Mouse (Mus musculus) heart, postnatal 25 days (tissue): ENCODE results near the gene Ccdc182. TPM values are rescaled to one million over a fixed set of nuclear protein-coding genes. Genes with fewer than 3 reads are reported as not detected.
A peak's percentile ranks its signal among the peaks of the same experiment; 100 is the strongest.

Source experiments
- DNase-seq: peaks from one replicate; pipeline ENCODE4 v3.0.0; 2022; ENCODE audit warnings: low spot score
- intact Hi-C: fragments of 180-260 bp; cut with DNase I; formaldehyde crosslinking; loops from one replicate; pipeline ENCODE4 v1.15.1; 2025
- total RNA-seq, 2 experiments: library from RNA; stranded (reverse); gene quantifications; 2 replicates each; pipeline ENCODE4 v1.2.3; 2021

Gene Ccdc182
- total RNA-seq: not detected

GRCm38 (mm10) chr11:88293631-88294393, at the start of gene Ccdc182:
Gene Ccdc182, plus strand, starts transcription at chr11:88294058.
- intact Hi-C loops: loop anchor here (5.0 kb wide), 2 partner anchors 118 to 528 kb away; no protein-coding TSS in a partner anchor
- DNase-seq: no peak

- intact Hi-C loops: no loop called here
Observed at GRCm38 (mm10) chr11:88245581-88246170, 48.2 kb upstream of the Ccdc182 start.

DNA sequence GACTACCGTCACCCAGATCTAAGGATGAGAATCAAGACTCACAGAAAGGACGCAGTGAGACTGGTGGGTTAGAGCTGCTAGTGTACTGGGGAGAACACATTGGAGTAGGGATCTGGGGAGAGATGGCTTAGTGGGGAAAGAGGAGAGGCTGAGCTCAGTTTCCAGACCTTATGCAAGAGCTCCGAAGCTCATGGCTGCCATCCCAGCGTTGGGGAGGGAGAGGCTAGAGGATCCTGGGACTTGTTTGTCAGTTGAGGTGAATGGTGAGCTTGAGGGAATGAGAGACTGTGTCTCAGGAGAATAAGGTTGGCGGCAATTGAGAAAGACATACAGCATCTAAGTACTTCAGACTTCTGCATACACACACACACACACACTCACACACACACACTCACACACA, 45.2 kb upstream of the Ccdc182 start:
- intact Hi-C loops: no loop called here
- DNase-seq: no peak

More at GRCm38 (mm10) chr11:88245581-88246170, 48.2 kb upstream of the Ccdc182 start:
- no peak for DNase-seq

GRCm38 (mm10) chr11:88250568-88250967, 43.3 kb upstream of the Ccdc182 start:
- intact Hi-C loops: loop anchor here (5.0 kb wide), 3 partner anchors 33 to 482 kb away; no protein-coding TSS in a partner anchor
- no peak for DNase-seq

GRCm38 (mm10) chr11:88251295-88251694, 42.6 kb upstream of the Ccdc182 start:
- intact Hi-C loops: loop anchor here (5.0 kb wide), 3 partner anchors 34 to 481 kb away; no protein-coding TSS in a partner anchor

DNA sequence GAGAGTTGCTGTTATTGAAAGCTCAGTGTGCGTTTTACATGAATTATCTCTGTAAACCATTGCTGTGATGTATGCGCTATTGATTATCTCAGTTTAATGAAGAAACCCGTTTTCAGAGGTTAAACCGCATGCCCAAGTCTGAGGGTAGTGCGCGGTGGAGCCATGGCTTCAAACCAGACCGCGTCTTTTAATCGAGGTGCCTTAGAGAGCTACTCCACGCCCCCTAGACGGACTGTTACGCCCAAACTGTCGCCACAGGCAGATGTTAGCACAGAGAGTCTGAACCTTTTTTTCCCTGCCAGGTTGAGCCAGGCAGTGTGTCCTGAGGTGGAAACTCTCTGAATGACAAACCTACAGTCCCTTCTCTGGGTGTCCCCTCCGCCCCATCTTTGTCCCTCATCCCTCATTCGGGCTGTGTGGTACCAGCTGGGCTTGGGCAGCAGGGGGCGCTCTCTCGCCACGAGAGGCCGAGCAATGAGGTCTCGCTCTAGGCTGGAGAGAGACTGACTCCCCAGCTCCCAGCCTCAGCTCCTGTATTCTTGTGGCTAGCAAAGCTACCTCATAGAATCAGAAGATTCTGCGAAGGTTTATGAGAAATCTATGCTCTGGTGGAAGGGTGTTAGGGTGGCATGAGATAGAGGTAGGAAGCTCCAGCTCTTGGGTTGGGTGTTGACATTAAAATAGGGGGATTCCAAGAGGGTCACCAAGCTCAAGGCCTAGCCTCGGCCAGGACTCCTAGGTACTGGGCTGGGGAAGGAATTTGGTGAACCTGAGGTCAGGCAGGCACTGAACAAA, 41.7 kb upstream of the Ccdc182 start:
- intact Hi-C loops: loop anchor here (1.0 to 5.0 kb wide), 5 partner anchors 35 to 571 kb away; no protein-coding TSS in a partner anchor

More at GRCm38 (mm10) chr11:88251295-88251694, 42.6 kb upstream of the Ccdc182 start:
- no peak for DNase-seq

GRCm38 (mm10) chr11:88252767-88253513, 40.9 kb upstream of the Ccdc182 start:
- intact Hi-C loops: loop anchor here (1.0 to 5.0 kb wide), 5 partner anchors 36 to 570 kb away; no protein-coding TSS in a partner anchor
- DNase-seq: no peak

More for the DNA sequence above, 41.7 kb upstream of the Ccdc182 start:
- DNase-seq: peak; percentile 47

- no peak for DNase-seq
- intact Hi-C loops: loop anchor here (2.0 to 5.0 kb wide), 4 partner anchors 36 to 479 kb away; no protein-coding TSS in a partner anchor
Observed at GRCm38 (mm10) chr11:88253514-88254167, 40.2 kb upstream of the Ccdc182 start.

GRCm38 (mm10) chr11:88257700-88258099, 36.2 kb upstream of the Ccdc182 start:
- intact Hi-C loops: no loop called here
- no peak for DNase-seq

DNA sequence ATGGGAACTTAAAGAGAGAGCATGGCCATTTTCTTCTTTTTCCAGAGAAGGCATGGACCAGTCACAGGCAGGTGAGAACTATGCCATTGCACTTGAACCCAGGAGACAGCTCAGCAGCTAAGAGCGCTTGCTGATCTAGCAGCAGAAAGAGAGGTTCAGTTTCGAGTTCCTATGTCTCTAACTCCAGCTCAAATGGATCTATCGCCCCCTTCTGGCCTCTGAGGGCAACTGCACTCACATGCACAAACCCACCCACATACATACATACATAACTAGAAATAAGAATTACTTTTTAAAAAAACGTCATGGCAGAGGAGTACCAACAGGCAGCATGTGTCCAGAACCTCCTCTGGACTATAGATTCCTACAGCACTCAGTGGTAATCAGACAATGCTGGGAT, 35.6 kb upstream of the Ccdc182 start:
- DNase-seq: no peak

GRCm38 (mm10) chr11:88260463-88260862, 33.4 kb upstream of the Ccdc182 start:
- intact Hi-C loops: no loop called here
- DNase-seq: no peak

More for the DNA sequence above, 35.6 kb upstream of the Ccdc182 start:
- intact Hi-C loops: no loop called here

DNA sequence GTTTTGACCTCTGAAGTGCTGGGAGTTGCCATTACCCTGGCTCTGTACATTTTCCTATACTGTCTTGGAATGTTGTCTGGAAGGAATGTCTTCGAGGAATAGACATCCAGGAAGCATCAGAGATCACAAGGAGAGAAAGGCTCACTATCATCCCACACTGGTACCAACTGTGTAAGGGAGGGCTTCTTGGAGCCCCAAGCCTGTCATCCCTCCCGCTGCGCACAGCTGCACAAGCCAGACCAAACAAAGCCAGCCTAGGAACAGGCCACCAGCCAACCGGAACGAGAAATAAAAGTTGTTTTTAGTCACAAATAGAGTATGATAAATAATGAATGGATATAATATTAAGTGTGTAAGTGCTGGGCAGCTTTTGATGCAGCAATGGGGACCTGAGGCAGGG, 29.0 kb upstream of the Ccdc182 start:
- intact Hi-C loops: no loop called here
- DNase-seq: no peak

DNA sequence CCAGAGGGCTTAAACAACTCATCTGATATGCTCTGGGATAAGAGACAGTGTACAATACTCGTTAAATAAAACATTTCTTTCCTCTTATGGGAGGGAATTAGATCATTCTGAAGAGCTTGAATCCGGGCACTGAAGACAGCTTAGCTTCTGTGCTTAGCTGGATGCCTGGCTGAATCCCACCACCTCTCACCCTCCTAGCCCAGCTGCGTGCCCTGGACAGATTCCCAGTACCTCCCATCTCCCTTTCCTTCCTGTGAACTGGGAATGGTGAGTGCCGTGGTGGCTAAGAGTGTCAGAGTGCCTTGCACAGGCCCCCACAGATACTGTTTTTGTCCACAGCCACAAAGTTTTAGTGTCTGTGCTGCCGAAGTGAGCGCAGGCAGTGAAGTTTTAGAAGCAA, 27.5 kb upstream of the Ccdc182 start:
- intact Hi-C loops: no loop called here
- no peak for DNase-seq

DNA sequence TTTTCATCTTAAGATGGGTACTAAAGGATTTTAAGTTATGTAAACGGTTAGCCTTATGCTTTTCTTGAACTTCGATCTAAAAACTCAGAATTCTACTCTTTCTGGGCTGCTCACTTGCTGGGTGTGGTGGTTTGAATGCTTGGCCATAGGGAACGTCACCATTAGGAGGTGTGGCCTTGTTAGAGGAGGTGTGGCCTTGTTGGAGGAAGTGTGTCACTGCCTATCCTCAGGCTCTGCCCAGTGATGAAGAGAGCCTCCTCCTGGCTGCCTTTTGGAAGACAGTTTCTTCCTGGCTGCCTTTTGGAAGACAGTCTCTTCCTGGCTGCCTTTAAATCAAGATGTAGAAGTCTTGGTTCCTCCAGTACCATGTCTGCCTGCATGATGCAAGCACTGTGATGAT, 22.0 kb upstream of the Ccdc182 start:
- intact Hi-C loops: no loop called here
- DNase-seq: no peak

- intact Hi-C loops: no loop called here
- DNase-seq: no peak
Observed at GRCm38 (mm10) chr11:88274111-88274879, 19.6 kb upstream of the Ccdc182 start.

DNA sequence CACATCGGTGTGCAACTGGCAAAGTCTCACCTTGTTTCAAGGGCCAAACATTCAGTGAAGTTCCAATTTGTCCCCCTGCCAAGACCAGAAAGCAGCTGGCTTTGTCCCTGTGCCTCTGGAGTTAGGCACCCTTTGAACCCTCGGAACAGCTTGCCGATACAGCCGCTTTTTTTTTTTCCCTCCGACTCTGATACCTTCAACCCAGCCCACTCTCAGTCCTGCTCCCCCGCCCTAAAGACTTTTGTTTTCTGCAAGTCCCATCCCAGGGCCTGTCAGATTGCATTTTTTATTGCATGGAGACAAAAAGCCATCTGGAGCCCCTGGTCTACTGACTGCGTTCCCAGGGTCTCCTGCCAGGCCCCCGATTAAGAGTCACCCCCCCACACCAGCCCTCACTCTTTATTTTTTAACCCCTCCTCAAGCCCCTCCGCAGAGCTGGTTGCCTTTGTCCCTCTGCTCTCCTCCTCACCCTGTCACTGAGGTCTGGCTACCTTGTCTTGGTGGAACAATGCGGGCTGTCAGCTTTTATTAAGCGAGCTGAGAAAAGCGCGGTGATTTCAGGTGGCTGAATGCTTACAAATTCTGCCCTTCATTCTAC, 18.9 kb upstream of the Ccdc182 start:
- DNase-seq: no peak
- intact Hi-C loops: no loop called here

DNA sequence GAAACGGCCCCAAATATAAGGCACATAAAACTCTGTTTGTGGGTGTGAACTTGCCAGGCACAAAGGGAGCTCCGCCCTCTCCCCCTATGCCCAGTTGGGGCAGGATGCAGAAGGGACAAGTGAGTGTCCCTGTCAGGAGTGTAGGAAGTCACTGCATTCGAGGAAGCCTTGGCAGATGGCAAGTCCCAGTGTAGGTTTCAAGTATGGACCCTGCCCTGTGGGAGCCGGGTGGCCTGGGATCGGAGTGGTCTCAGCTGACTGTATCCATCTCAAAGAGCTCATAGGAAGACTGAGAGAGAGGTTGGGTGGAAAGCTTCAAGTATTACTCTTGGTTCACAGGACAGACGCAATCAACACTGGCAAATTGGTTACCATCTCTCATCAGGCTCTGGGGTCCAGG, 17.9 kb upstream of the Ccdc182 start:
- no peak for DNase-seq
- intact Hi-C loops: no loop called here
